Mouse (Mus musculus): ENCODE results near the gene Zfyve27.
A peak's percentile ranks its signal among the peaks of the same experiment; 100 is the strongest.

DNA sequence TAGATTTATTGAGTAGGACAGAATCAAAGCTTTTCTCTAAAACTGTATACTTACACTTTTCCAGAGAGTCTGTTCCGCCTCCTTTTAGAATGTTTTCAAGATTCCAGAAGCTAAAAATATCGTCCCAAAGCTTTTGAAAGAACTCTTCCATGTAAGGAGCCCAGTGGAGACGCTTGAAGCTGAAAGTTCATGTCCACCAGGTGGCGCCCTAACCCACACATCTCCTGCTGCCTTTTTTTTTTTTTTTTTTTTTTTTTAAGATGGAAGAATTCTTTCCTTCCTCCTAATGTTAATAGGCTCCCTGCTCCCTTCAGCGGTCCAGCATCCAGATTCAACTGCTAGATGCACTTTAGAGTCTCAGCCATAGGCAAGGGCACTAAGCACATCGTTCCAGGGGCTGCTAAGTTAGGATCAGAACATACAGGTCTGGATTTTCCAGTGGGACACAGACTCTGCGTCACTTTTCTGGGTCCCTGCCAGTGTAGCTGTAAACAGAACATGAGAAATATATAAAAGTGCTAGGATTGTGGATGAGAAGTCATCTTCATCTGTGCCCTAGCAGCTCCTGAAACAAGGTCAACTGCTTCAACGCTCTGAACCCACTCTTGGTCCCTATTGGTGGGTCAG, 19.1 kb upstream of the Zfyve27 start:
- TF ChIP-seq CTCF (IDR thresholded peaks at IDR 0.05; ENCODE audit: borderline replicate concordance, extremely low read depth, insufficient read depth, insufficient read length) (peak; percentile 76; the same call in 1 of the 2 replicates), POLR2A (IDR thresholded peaks at IDR 0.05; ENCODE audit: borderline replicate concordance, extremely low read depth, insufficient read depth, insufficient read length, poor library complexity, severe bottlenecking) (no peak)
